Mouse (Mus musculus): Measurements from ENCODE around the gene Tm7sf2.
A peak's percentile ranks its signal among the peaks of the same experiment; 100 is the strongest.
"Not testable (repeated sequence)": the region's sequence is repeated elsewhere in the genome, so short reads cannot be mapped to it uniquely, and the experiment has no call there.

Tm7sf2 gene

GRCm38 (mm10) chr19:6044102-6044501 lies 24.1 kb downstream of the Tm7sf2 start:
- not testable (repeated sequence) for DNase-seq (ENCODE audit: low spot score in 2 of 2)

GRCm38 (mm10) chr19:6042293-6042692 lies 25.9 kb downstream of the Tm7sf2 start:
- no peak for DNase-seq (ENCODE audit: low spot score in 2 of 2)

- DNase-seq (ENCODE audit: low spot score in 2 of 2) = no peak
These were observed 28.2 kb downstream of the Tm7sf2 start for GRCm38 (mm10) chr19:6040002-6040401.

GRCm38 (mm10) chr19:6038326-6038725 lies 29.8 kb downstream of the Tm7sf2 start:
- no peak for DNase-seq (ENCODE audit: low spot score in 2 of 2)

GRCm38 (mm10) chr19:6037695-6038094 lies 30.5 kb downstream of the Tm7sf2 start:
- no peak for DNase-seq (ENCODE audit: low spot score in 2 of 2)

- no peak for DNase-seq (ENCODE audit: low spot score in 2 of 2)
These were observed 32.1 kb downstream of the Tm7sf2 start for GRCm38 (mm10) chr19:6035966-6036585.

- no peak for DNase-seq (ENCODE audit: low spot score in 2 of 2)
These were observed 37.5 kb downstream of the Tm7sf2 start for GRCm38 (mm10) chr19:6030520-6031280.

GRCm38 (mm10) chr19:6029426-6029825 lies 38.7 kb downstream of the Tm7sf2 start:
- DNase-seq (ENCODE audit: low spot score in 2 of 2) = no peak

GRCm38 (mm10) chr19:6028991-6029390 lies 39.2 kb downstream of the Tm7sf2 start:
- DNase-seq (ENCODE audit: low spot score in 2 of 2) = no peak

- no peak for DNase-seq (ENCODE audit: low spot score in 2 of 2)
These were observed 44.2 kb downstream of the Tm7sf2 start for GRCm38 (mm10) chr19:6023930-6024329.

GRCm38 (mm10) chr19:6023059-6023458 lies 45.1 kb downstream of the Tm7sf2 start:
- DNase-seq (ENCODE audit: low spot score in 2 of 2) = no peak

GRCm38 (mm10) chr19:6020276-6020675 lies 47.9 kb downstream of the Tm7sf2 start:
- no peak for DNase-seq (ENCODE audit: low spot score in 2 of 2)

GRCm38 (mm10) chr19:6018142-6019089 lies 49.8 kb downstream of the Tm7sf2 start:
- DNase-seq (ENCODE audit: low spot score in 2 of 2) = peak; percentile 77 to 89

GRCm38 (mm10) chr19:6016532-6016931 lies 51.6 kb downstream of the Tm7sf2 start:
- no peak for DNase-seq (ENCODE audit: low spot score in 2 of 2)

- DNase-seq (ENCODE audit: low spot score in 2 of 2) = peak in 1 of 2 experiments; percentile 63
These were observed 52.5 kb downstream of the Tm7sf2 start, which contains the start of gene Capn1 for GRCm38 (mm10) chr19:6015511-6016315. Capn1 (minus strand) TSS chr19:6015897.

GRCm38 (mm10) chr19:6014991-6015510 lies 53.1 kb downstream of the Tm7sf2 start:
- no peak for DNase-seq (ENCODE audit: low spot score in 2 of 2)

GRCm38 (mm10) chr19:6013691-6014090 lies 54.5 kb downstream of the Tm7sf2 start:
- DNase-seq (ENCODE audit: low spot score in 2 of 2) = no peak

All from cerebellum, postnatal 4 days (tissue).